Mouse (Mus musculus) heart, postnatal 0 days (tissue): ENCODE data around the gene Litaf. TPM values are rescaled to one million over a fixed set of nuclear protein-coding genes. Genes with fewer than 3 reads are reported as not detected.

Experiments used
- ATAC-seq: fragments of 200-750 bp; cut with Nextera tagmentation; 2 replicates; pipeline ENCODE4 v1.8.0; 2017; ENCODE audit warnings: low read depth, moderate number of reproducible peaks, moderate library complexity; ENCODE audit not compliant: insufficient read depth
- DNase-seq: peaks from one replicate; pipeline ENCODE4 v3.0.0-alpha.2; 2016; ENCODE audit warnings: low spot score
- H3K27ac ChIP-seq: fragments of 300-500 bp; sonication (generic); 2 replicates; pipeline ENCODE4 v1.5.1; 2014; ENCODE audit warnings: low read depth, mild to moderate bottlenecking
- H3K27me3 ChIP-seq: fragments of 300-500 bp; sonication (generic); 2 replicates; pipeline ENCODE4 v1.6.1; 2014; ENCODE audit warnings: low read length, mixed read lengths; ENCODE audit not compliant: control insufficient read depth, insufficient read depth
- H3K36me3 ChIP-seq: fragments of 300-500 bp; sonication (generic); replicated peaks from 2 replicates; pipeline ENCODE4 v1.6.1; 2014; ENCODE audit warnings: low read length, mixed read lengths; ENCODE audit not compliant: control insufficient read depth, insufficient read depth
- H3K4me1 ChIP-seq: fragments of 300-500 bp; sonication (generic); 2 replicates; pipeline ENCODE4 v1.6.1; 2014; ENCODE audit warnings: antibody characterized with exemption; ENCODE audit not compliant: control insufficient read depth, insufficient read depth
- H3K4me2 ChIP-seq: fragments of 300-500 bp; sonication (generic); 2 replicates; pipeline ENCODE4 v1.6.1; 2014; ENCODE audit warnings: low read depth, mild to moderate bottlenecking, low read length, moderate library complexity
- H3K4me3 ChIP-seq: fragments of 300-500 bp; sonication (generic); 2 replicates; pipeline ENCODE4 v1.5.1; 2014; ENCODE audit warnings: low read depth, low read length
- H3K9ac ChIP-seq: fragments of 300-500 bp; sonication (generic); replicated peaks from 2 replicates; pipeline ENCODE4 v1.6.1; 2014; ENCODE audit warnings: low read depth, low read length, mixed read lengths
- H3K9me3 ChIP-seq: fragments of 300-500 bp; sonication (generic); replicated peaks from 2 replicates; pipeline ENCODE4 v1.6.1; 2016; ENCODE audit warnings: low read length; ENCODE audit not compliant: control insufficient read depth
- CTCF ChIP-seq: IDR thresholded peaks from 2 replicates; pipeline ENCODE4 v1.5.1; 2016; ENCODE audit warnings: antibody characterized with exemption, control low read depth, low read depth
- EP300 ChIP-seq: IDR thresholded peaks from 2 replicates; pipeline ENCODE4 v1.6.1; 2016; ENCODE audit warnings: antibody characterized with exemption, low read depth
- WGBS: fragments of 180-500 bp; shearing (Covaris S2); extraction: QIAGEN DNeasy Blood & Tissue Kit; methylation state at CpG from one replicate; pipeline ENCODE4 v1.1.7; 2014; 5-methylcytosine and 5-hydroxymethylcytosine counted together
- polyA plus RNA-seq: library from polyadenylated mRNA; unstranded; fragments of >200 nt; fragmentation: Nextera tagmentation; extraction: Ambion mirVana; gene quantifications from 2 replicates; pipeline ENCODE4 v1.2.1, GENCODE M21; 2015
- total RNA-seq: library from RNA; depleted of rRNA; stranded (reverse); fragments of >200 nt; gene quantifications from 2 replicates; pipeline ENCODE4 v1.2.3, GENCODE M21; 2014; ENCODE audit warnings: low replicate concordance

Gene Litaf
- total and polyA plus RNA-seq, 2 experiments from 2014 or later: 55.7 to 77.1 TPM

DNA sequence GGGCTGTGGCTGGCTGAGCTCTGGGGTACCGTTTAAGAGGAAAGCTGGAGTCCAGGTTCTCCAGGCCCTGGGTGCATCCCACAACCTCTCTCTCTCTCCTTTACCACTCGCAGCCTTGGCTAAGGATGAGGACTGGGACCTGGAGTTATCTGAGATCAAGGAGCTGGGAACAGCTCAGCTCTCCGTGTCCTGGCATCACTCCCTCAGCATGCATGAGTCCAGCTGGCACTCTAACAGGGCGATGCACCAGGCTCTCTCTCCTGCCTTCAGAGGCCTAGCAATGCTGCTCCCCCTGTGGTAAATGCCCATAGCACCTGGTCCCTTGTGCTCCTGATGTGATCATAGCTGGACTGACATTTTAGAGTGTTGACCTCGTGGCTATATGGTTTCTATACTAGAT is 5.2 kb upstream of the Litaf start:
- TF ChIP-seq CTCF: no peak
- TF ChIP-seq EP300: no peak
- Histone ChIP-seq H3K4me3 (no peak overlapping the region), H3K9ac (no peak overlapping the region), H3K9me3 (no peaks in the 10 kb centered on the region), H3K27me3 (no peaks in the 10 kb centered on the region), H3K27ac (no peak overlapping the region), H3K4me1 (peaks cover 28% of the 10 kb centered on the region), H3K36me3 (peaks cover 45% of the 10 kb centered on the region), H3K4me2 (no peak overlapping the region)
- 44% methylated on average over 5 of the region's 5 CpGs for WGBS
- no peak for ATAC-seq
- no peak for DNase-seq

DNA sequence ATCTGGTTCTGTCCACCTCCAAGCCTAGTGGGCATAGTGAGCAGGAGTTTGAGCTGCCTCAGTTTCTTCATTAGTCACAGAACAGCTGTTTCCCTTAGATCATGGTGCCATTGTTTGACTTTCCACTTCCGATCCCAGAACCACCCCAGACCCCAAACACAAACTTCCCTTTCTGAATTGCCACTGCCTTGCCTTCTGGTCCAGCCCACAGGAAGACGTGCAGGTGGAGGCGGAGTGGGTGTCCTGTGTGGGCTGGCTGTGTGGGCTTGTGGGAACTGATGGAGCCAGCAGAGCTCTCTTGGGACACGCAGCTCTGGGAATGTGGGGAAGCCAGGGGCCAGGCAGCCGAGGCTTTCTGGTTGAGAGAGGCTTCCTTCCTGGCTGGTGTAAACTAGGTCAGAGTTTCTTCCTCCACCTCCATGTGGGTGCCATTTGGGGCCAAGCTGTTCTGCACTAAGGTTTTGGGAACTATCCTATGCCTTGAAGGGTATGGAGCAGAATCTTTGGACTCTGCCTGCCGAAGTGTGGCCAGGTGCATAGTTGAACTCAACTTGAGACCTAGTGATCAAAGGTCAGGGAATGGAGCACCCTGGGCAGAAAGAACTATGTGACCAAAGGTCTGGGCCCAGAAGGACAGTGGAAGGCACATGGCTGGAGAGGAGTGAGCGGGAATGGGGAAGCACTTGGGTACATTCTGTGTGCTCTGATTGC is 3.9 kb upstream of the Litaf start:
- WGBS: 64% methylated on average over 7 of the region's 7 CpGs
- ATAC-seq: no peak
- H3K36me3 ChIP-seq: peaks cover 33% of the 10 kb centered on the region
- DNase-seq: no peak
- H3K9me3 ChIP-seq: no peaks in the 10 kb centered on the region
- H3K4me3 ChIP-seq: no peak overlapping the region
- TF ChIP-seq CTCF (no peak), EP300 (no peak)
- H3K27me3 ChIP-seq: no peaks in the 10 kb centered on the region
- H3K4me2 ChIP-seq: 0 out of 2 replicates have a peak overlapping the region, but pooled peaks have one; percentile 2
- H3K4me1 ChIP-seq: peaks cover 38% of the 10 kb centered on the region
- no peak overlapping the region for H3K9ac ChIP-seq
- H3K27ac ChIP-seq: peak overlapping the region; percentile 33

DNA sequence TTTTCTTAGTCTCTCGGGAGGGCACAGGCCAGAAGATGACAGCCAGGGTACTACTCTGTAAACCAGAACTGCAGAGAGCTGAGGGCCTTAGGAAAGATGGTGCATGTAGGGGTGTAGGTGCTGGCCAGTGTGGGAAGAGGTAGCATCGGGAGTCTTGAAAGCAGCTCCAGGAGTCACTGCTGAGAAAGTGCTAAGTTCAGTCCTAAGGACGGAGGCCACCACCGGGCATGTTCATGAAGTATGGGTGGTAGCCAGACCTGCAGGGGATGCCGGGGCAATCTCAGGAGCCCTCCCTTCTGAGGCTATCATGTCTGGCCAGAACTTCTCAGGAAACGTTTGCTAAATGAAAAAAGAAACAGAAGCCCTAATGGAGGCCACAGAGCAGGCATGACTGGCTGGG is 3.3 kb upstream of the Litaf start:
- H3K4me1 ChIP-seq: peaks cover 38% of the 10 kb centered on the region
- no peak for ATAC-seq
- peaks cover 27% of the 10 kb centered on the region for H3K36me3 ChIP-seq
- H3K4me3 ChIP-seq: no peak overlapping the region
- no peak for DNase-seq
- no peaks in the 10 kb centered on the region for H3K27me3 ChIP-seq
- H3K9me3 ChIP-seq: no peaks in the 10 kb centered on the region
- H3K9ac ChIP-seq: no peak overlapping the region
- WGBS: 49% methylated on average over 6 of the region's 6 CpGs
- no peak overlapping the region for H3K4me2 ChIP-seq
- peak overlapping the region; percentile 33 for H3K27ac ChIP-seq
- TF ChIP-seq EP300 (no peak), CTCF (no peak)

DNA sequence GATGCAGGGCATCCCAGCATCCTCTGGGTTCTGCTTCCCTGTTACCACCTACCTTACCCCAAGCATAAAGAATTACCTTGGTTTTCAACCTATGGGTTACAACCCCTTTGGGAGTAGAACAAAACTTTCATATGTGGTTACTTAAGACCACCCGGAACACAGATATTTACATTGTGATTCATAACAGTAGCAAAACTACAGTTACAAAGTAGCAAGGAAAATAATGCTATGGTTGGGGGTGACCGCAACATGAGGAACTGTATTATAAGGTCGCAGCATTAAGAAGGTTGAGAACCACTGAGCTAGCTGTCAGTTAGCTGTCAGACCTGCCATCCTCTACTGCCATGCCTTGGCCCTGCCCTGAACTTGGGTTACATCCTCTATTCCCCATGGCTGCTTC is 2.7 kb upstream of the Litaf start:
- no peaks in the 10 kb centered on the region for H3K27me3 ChIP-seq
- no peak overlapping the region for H3K4me3 ChIP-seq
- WGBS: 88% methylated on average over 3 of the region's 3 CpGs
- ATAC-seq (no peak), DNase-seq (no peak)
- peaks cover 42% of the 10 kb centered on the region for H3K4me1 ChIP-seq
- TF ChIP-seq EP300 (no peak), CTCF (no peak)
- H3K9ac ChIP-seq: no peak overlapping the region
- peak overlapping the region; percentile 33; the same call in 1 of the 2 replicates for H3K27ac ChIP-seq
- H3K4me2 ChIP-seq: peak overlapping the region; percentile 21; the same call in 1 of the 2 replicates
- H3K36me3 ChIP-seq: peaks cover 21% of the 10 kb centered on the region
- H3K9me3 ChIP-seq: no peaks in the 10 kb centered on the region

DNA sequence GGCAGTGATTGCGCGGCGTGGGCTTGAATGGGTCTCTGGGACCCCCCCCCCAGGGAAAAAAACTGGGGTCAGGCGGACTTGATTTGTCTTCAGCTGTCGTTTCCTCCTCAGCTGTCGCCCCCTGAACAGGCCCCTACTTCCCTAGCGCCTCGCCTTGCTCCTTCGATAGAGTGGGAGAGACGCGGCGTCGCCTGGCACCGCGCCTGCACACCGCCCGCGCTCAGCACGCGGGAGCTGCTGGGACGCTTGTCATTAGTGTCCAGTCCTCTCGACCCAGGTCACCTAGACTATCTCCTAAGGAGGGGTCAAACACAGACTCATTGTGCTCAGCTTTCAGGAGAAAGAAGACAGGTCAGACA is 855 bp upstream of the Litaf start:
- Histone ChIP-seq H3K4me2 (peak overlapping the region; percentile 90), H3K9me3 (no peaks in the 10 kb centered on the region), H3K4me3 (peak overlapping the region; percentile 88), H3K4me1 (peaks cover 48% of the 10 kb centered on the region), H3K36me3 (peaks cover 2% of the 10 kb centered on the region), H3K27me3 (no peaks in the 10 kb centered on the region), H3K9ac (peak overlapping the region; percentile 96), H3K27ac (peak overlapping the region; percentile 97)
- under 1% methylated on average over 22 of the region's 22 CpGs for WGBS
- peak; percentile 65 for DNase-seq
- no peak for ATAC-seq
- TF ChIP-seq EP300 (0 out of 2 replicates have a peak, but pooled peaks have one; percentile 0), CTCF (no peak)

DNA sequence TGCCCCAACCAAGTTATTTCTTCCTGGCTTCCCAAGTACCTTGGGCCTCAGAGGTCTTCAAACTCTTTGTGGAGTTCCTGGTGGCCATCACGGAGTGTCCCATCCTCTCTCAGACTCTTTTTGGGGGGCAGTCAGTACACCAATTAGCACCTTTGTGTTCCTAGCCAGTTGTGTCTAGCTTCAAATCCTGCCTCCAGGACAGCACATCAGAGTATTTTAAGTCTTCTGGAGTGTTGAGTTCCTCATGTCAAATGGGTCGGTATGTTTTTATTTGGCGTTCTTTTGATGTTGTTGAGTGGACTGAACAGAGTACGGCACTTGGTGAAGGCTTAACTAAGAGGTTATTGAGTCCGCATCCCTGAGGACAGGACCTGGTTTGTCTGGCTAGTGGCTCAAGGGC is 526 bp downstream of the Litaf start:
- Histone ChIP-seq H3K36me3 (no peaks in the 10 kb centered on the region), H3K4me3 (peak overlapping the region; percentile 88), H3K27ac (peak overlapping the region; percentile 97), H3K9ac (no peak overlapping the region; the same call in 1 of the 2 replicates), H3K9me3 (no peaks in the 10 kb centered on the region), H3K4me2 (peak overlapping the region; percentile 90), H3K4me1 (peaks cover 43% of the 10 kb centered on the region), H3K27me3 (no peaks in the 10 kb centered on the region)
- 51% methylated on average over 5 of the region's 5 CpGs for WGBS
- DNase-seq (no peak), ATAC-seq (no peak)
- no peak for TF ChIP-seq EP300
- TF ChIP-seq CTCF: no peak
